Mouse (Mus musculus) liver, postnatal 0 days (tissue): ENCODE data around the gene Rab19. TPM values are rescaled to one million over a fixed set of nuclear protein-coding genes. Genes with fewer than 3 reads are reported as not detected.
A peak's percentile ranks its signal among the peaks of the same experiment; 100 is the strongest.
"Not testable (repeated sequence)": the region's sequence is repeated elsewhere in the genome, so short reads cannot be mapped to it uniquely, and the experiment has no call there.

Experiments used
- ATAC-seq: fragments of 200-750 bp; cut with Nextera tagmentation; 2 replicates; pipeline ENCODE4 v1.8.0; 2017; ENCODE audit warnings: mild to moderate bottlenecking, moderate library complexity
- DNase-seq: peaks from one replicate; pipeline ENCODE4 v3.0.0-alpha.2; 2016
- H3K27ac ChIP-seq: fragments of 300-500 bp; sonication (generic); 2 replicates; pipeline ENCODE4 v1.5.1; 2014; ENCODE audit warnings: antibody characterized with exemption, moderate library complexity, mild to moderate bottlenecking, low read depth
- H3K27me3 ChIP-seq: fragments of 300-500 bp; sonication (generic); 2 replicates; pipeline ENCODE4 v1.6.1; 2014; ENCODE audit warnings: low read length, control low read depth, mixed read lengths; ENCODE audit not compliant: insufficient read depth
- H3K36me3 ChIP-seq: fragments of 300-500 bp; sonication (generic); replicated peaks from 2 replicates; pipeline ENCODE4 v1.6.1; 2014; ENCODE audit warnings: mild to moderate bottlenecking, control low read depth, low read length, moderate library complexity, mixed read lengths; ENCODE audit not compliant: insufficient read depth
- H3K4me1 ChIP-seq: fragments of 300-500 bp; sonication (generic); 2 replicates; pipeline ENCODE4 v1.6.1; 2014; ENCODE audit warnings: antibody characterized with exemption, mild to moderate bottlenecking, control low read depth; ENCODE audit not compliant: insufficient read depth
- H3K4me2 ChIP-seq: fragments of 300-500 bp; sonication (generic); 2 replicates; pipeline ENCODE4 v1.6.1; 2014; ENCODE audit warnings: low read depth, mild to moderate bottlenecking, low read length, moderate library complexity, mixed read lengths
- H3K4me3 ChIP-seq: fragments of 300-500 bp; sonication (generic); 2 replicates; pipeline ENCODE4 v1.5.1; 2014; ENCODE audit warnings: low read depth, low read length
- H3K9ac ChIP-seq: fragments of 300-500 bp; sonication (generic); replicated peaks from 2 replicates; pipeline ENCODE4 v1.6.1; 2014; ENCODE audit warnings: mild to moderate bottlenecking, moderate library complexity
- H3K9me3 ChIP-seq: fragments of 300-500 bp; sonication (generic); 2 replicates; pipeline ENCODE4 v1.6.1; 2016; ENCODE audit warnings: mild to moderate bottlenecking, control low read depth, low read length, mixed read lengths
- CTCF ChIP-seq: sonication (generic); IDR thresholded peaks from 2 replicates; pipeline ENCODE4 v1.5.1; 2016; ENCODE audit warnings: antibody characterized with exemption, low read depth
- EP300 ChIP-seq: IDR thresholded peaks from 2 replicates; pipeline ENCODE4 v1.6.1; 2016; ENCODE audit warnings: antibody characterized with exemption, low read depth, mild to moderate bottlenecking
- WGBS: fragments of 180-500 bp; shearing (Covaris S2); extraction: QIAGEN DNeasy Blood & Tissue Kit; methylation state at CpG from one replicate; pipeline ENCODE4 v1.1.7; 2014; ENCODE audit not compliant: insufficient replicate concordance; 5-methylcytosine and 5-hydroxymethylcytosine counted together
- polyA plus RNA-seq: library from polyadenylated mRNA; unstranded; fragments of >200 nt; fragmentation: Nextera tagmentation; extraction: Ambion mirVana; gene quantifications from 2 replicates; pipeline ENCODE4 v1.2.1, GENCODE M21; 2015

Gene Rab19
- polyA plus RNA-seq, 1 experiment from 2014 or later: 0.95 TPM

- WGBS: 14% methylated on average over 12 of the region's 12 CpGs
- Histone ChIP-seq H3K27me3 (no peaks in the 10 kb centered on the region), H3K9me3 (no peaks in the 10 kb centered on the region), H3K4me2 (no peak overlapping the region), H3K4me3 (no peak overlapping the region), H3K4me1 (no peaks in the 10 kb centered on the region), H3K36me3 (peaks cover 17% of the 10 kb centered on the region), H3K27ac (no peak overlapping the region), H3K9ac (no peak overlapping the region)
- DNase-seq (peak; percentile 89), ATAC-seq (peak; percentile 57; the same call in 1 of the 2 replicates)
- TF ChIP-seq CTCF: peak; percentile 98
- TF ChIP-seq EP300: no peak
Observed at GRCm38 (mm10) chr6:39344020-39344419, 37.0 kb upstream of the Rab19 start.

DNA sequence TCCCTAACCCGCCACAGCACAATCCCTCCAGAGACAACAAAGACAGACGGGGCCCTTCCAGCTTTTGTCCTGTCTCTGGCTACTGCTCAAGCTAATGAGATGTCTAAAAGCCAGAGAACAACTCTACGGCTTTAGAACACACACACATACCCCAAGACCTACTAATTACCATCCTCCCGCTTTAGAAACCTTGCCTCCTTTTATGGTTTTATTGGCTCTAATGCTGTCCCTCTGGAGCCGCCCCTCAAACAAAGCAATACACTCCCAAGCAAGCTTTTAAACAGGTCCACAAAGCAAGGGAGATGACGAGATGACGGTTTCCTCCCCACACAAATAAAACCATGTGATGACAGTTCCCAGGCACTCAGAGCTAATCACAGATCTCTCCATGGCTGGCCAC, 35.5 kb upstream of the Rab19 start:
- Histone ChIP-seq H3K27me3 (no peaks in the 10 kb centered on the region), H3K27ac (no peak overlapping the region), H3K4me1 (no peaks in the 10 kb centered on the region), H3K4me3 (no peak overlapping the region), H3K9ac (no peak overlapping the region), H3K9me3 (no peaks in the 10 kb centered on the region), H3K36me3 (peaks cover 20% of the 10 kb centered on the region), H3K4me2 (no peak overlapping the region)
- WGBS: 85% methylated on average over 7 of the region's 7 CpGs
- ATAC-seq: no peak
- no peak for DNase-seq
- TF ChIP-seq CTCF: no peak

GRCm38 (mm10) chr6:39346991-39347501, 33.9 kb upstream of the Rab19 start:
- no peak overlapping the region for H3K27ac ChIP-seq
- TF ChIP-seq EP300 (0 out of 2 replicates have a peak, but pooled peaks have one; percentile 28), CTCF (no peak)
- no peaks in the 10 kb centered on the region for H3K4me1 ChIP-seq
- no peak overlapping the region for H3K4me3 ChIP-seq
- H3K9ac ChIP-seq: no peak overlapping the region
- no peak overlapping the region for H3K4me2 ChIP-seq
- peaks cover 24% of the 10 kb centered on the region for H3K36me3 ChIP-seq
- no peak for DNase-seq
- 38% methylated on average over 15 of the region's 15 CpGs for WGBS
- no peaks in the 10 kb centered on the region for H3K27me3 ChIP-seq
- ATAC-seq: no peak
- no peaks in the 10 kb centered on the region for H3K9me3 ChIP-seq

- no peaks in the 10 kb centered on the region for H3K4me1 ChIP-seq
- H3K4me3 ChIP-seq: no peak overlapping the region
- no peaks in the 10 kb centered on the region for H3K27me3 ChIP-seq
- ATAC-seq (no peak), DNase-seq (no peak)
- H3K9me3 ChIP-seq: no peaks in the 10 kb centered on the region
- H3K27ac ChIP-seq: no peak overlapping the region
- peaks cover 21% of the 10 kb centered on the region for H3K36me3 ChIP-seq
- 57% methylated on average over 4 of the region's 4 CpGs for WGBS
- TF ChIP-seq EP300 (no peak), CTCF (peak; percentile 35)
- no peak overlapping the region for H3K4me2 ChIP-seq
- no peak overlapping the region for H3K9ac ChIP-seq
Observed at GRCm38 (mm10) chr6:39347880-39348814, 32.8 kb upstream of the Rab19 start.

DNA sequence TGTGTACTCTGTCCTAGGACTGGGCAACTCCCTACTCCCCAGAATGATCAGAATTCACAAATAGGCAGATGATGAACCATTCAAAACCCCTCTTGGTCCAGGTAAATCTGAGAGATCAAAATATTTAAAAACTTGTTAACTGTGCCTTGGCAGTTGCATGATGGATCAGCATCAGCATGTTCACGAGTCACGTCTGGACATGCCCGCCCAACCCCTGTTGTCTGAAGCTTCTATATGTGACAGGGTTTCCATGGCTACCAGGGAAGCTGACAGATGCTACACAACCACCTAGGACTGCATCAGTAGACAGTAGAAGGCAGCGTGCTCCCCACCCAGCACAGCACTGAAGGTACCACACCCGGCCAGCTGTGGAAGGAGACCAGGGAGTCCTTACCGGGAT, 32.0 kb upstream of the Rab19 start:
- 82% methylated on average over 6 of the region's 6 CpGs for WGBS
- Histone ChIP-seq H3K4me2 (no peak overlapping the region), H3K36me3 (peaks cover 16% of the 10 kb centered on the region), H3K4me1 (no peaks in the 10 kb centered on the region), H3K9ac (no peak overlapping the region), H3K9me3 (no peaks in the 10 kb centered on the region), H3K4me3 (no peak overlapping the region), H3K27me3 (no peaks in the 10 kb centered on the region), H3K27ac (no peak overlapping the region)
- ATAC-seq (no peak), DNase-seq (no peak)
- TF ChIP-seq EP300 (no peak), CTCF (no peak)

DNA sequence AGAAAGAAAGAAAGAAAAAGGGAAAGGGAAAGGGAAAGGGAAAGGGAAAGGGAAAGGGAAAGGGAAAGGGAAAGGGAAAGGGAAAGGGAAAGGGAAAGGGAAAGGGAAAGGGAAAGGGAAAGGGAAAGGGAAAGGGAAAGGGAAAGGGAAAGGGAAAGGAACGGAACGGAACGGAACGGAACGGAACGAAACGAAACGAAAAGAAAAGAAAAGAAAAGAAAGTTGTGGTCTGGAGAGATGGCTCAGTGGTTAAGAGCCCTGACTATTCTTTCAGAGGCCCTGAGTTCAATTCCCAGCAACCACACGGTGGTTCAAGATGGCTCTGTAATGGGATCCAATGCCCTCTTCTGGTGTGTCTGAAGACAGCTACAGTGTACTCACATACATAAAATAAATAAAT, 21.8 kb upstream of the Rab19 start:
- 94% methylated on average over 9 of the region's 9 CpGs for WGBS
- not testable (repeated sequence) for H3K4me1 ChIP-seq, DNase-seq, H3K9me3 ChIP-seq, H3K9ac ChIP-seq, H3K4me3 ChIP-seq, H3K27me3 ChIP-seq, H3K4me2 ChIP-seq, ATAC-seq, H3K27ac ChIP-seq
- peaks cover 23% of the 10 kb centered on the region for H3K36me3 ChIP-seq
